Mouse (Mus musculus) embryo, embryonic 11 days (tissue): ENCODE results near the gene Cytip.
"Not testable (repeated sequence)": the region's sequence is repeated elsewhere in the genome, so short reads cannot be mapped to it uniquely, and the experiment has no call there.

Experiments used
- DNase-seq: peaks from one replicate; pipeline ENCODE4 v3.0.0-alpha.2; 2015

Gene Cytip

DNA sequence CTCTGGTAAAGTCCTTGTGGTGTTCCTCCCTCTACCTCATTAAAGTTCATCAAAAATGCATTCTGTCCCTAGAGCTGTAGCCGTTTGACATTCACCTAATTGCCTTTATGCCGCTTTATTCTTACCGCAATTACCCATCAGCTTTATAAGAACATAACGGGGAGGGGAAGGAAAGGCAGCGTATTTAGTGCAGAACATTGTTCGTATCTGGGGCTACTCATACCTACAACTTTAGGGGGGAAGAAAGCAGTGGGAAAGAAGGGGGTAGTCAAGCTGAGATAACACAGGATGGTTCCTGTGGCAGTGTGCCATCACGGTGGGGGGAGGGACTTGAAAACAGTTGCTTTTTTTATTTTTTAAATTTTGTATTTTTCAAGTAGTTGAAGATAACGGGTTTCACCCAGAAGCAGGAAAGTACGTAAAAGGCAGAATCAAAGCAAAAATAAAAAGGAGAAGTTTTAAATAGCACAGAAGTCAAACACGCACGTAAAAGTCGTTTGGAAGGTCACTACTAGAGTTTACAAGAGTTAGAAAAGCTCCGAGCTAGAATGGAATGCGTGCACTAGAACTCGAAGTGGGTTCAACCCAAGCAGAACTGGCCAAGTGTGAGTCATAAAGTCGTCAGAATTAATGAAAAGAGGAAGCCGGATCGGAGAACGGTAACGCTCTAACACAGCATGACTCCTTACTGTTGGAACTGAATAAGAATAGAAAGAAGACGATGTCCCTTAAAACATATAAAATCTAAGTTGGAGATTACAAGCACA lies 34.6 kb downstream of the Cytip start:
- no peak for DNase-seq

DNA sequence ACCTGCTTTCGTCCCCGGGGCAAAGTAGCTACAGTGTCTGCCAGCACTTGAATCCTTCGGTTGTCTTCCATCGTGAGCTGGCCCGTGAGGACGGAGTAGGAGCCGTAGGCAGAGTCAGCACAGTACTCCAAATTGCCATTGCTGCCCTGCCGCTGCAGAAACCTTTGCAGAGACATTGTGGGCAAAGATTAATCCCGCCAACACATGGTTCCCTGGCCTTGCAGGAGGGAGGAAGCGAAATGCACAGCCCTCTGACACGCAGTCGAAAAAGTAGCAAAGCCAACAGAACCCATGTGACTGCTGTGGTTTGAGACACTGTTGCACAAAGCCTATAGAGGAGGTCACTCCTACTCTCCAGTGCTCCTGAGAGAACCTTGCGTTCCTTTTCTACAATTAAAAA lies 35.5 kb downstream of the Cytip start:
- no peak for DNase-seq

DNA sequence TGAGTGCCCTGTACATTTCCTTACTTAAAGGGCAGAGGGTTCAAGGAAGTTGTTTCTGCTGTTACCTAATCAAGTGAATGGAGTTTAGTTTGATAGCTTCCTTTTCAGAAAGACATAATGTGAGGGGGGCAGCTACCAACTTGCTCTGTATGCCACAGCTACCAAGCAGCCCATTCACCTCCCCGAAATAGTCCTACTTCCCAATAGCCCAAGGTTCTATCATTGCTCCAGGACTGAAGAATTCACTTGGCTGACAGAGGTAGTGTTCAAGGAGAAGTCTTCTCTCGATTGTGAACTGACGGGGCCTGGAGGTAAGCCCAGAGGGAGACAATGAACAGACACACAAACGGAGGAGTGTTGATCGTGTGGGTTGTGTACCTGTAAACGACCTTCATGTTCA lies 36.2 kb downstream of the Cytip start:
- no peak for DNase-seq

DNA sequence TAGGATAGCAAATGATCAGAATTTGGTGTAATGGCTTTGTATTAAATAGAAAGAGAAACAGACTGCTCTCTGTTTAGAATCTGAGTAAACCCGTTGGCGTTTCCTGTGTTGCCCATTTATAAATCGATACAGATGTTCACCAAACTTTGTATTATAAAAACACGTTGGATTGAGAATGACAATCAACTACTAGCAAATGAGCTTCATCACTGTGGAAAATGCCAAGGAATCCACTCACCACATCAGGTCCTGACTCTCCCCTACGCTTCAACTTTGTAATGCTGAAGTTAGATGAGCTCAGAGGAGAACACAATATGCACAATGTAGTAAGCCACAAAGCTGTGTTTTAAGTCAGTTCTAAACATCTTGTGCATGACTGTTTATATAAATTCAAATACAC lies 36.8 kb downstream of the Cytip start:
- DNase-seq: no peak

DNA sequence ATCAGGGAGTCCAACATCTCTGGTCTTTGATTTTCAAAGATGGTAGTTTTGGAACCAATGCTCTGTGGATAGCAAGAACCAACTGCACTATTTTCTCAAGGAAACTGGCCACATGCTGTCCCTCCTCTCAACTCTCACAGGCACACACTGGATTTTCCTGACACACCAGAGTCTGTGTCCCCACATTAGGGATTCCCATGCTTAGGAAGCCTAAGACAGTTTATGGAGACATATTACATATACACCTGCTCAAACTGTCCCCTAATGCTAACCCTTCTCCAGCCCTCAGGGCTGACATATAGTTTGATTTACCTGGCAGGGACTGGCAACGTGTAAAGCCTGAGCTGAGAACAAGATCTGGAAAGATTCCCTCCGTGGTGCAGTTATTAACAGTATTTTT lies 37.2 kb downstream of the Cytip start:
- DNase-seq: no peak

DNA sequence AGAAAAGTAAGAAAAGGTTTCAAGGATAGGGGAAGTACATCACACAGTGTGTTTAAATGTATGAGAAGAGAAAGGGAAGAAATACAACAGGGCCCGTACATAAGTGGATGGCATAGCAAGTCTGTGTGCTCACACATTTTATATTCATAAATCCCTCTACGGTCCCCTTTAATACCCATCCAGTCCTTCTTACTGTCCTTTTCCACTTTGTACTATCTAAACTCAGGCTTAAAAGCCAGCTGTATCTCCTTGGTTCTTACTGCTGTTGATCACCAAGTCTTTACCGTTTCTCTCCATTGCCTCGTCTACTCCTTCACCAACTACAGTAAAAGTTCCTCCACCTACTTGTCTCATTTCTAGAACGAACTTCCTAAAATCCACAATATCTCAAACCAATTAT lies 37.9 kb downstream of the Cytip start:
- no peak for DNase-seq

DNA sequence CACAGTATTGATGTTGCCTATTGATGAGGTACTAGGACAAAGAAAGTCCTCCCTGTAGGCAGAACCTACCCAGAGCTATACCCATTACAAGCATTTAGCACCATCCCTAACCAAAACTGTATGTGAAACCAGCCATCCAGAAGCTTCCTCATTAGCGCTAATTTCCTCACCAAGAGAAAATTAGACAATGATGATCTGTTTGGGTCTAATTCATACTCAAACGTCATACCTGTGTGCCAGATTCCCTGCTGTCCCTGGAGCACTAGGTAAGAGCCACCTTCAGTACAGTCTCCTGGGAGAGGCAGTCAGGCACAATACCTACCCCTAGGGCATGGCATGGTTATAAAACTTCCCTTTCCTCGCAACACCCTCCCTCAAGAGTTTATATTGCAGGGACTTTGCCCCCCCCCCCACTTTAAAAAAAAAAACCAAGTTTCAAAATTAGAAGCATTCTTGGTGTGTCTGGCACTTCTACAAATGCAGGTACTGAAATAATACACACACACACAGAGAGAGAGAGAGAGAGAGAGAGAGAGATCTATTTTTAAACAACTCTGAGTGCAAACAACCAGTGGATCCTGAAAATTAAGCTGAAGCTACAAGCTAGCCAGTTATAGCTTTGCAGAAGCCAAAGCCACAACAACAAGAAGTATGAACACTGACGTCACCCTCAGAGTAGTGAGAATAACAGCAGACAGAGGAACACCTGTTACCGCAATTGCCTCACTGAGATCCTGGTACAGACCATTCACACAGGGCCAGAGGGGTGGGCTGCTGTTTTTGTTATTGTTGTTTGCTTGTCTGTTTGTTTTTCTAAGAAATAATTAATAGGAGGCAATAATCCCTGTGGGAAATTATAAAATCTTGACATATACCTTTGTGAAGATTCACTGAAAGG lies 38.6 kb downstream of the Cytip start:
- no peak for DNase-seq

DNA sequence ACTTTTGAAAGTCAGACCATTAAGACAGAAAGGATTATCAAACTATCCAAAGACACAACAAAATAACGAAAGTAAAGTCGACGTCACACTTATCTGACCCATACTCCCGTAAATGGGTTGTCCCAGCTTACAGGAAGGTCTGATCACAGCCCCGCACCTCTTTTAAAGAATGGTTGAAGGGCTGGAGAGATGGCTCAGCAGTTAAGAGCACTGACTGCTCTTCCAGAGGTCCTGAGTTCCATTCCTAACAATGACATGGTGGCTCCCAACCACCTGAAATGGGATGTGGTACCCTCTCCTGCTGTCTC lies 39.3 kb downstream of the Cytip start:
- no peak for DNase-seq

DNA sequence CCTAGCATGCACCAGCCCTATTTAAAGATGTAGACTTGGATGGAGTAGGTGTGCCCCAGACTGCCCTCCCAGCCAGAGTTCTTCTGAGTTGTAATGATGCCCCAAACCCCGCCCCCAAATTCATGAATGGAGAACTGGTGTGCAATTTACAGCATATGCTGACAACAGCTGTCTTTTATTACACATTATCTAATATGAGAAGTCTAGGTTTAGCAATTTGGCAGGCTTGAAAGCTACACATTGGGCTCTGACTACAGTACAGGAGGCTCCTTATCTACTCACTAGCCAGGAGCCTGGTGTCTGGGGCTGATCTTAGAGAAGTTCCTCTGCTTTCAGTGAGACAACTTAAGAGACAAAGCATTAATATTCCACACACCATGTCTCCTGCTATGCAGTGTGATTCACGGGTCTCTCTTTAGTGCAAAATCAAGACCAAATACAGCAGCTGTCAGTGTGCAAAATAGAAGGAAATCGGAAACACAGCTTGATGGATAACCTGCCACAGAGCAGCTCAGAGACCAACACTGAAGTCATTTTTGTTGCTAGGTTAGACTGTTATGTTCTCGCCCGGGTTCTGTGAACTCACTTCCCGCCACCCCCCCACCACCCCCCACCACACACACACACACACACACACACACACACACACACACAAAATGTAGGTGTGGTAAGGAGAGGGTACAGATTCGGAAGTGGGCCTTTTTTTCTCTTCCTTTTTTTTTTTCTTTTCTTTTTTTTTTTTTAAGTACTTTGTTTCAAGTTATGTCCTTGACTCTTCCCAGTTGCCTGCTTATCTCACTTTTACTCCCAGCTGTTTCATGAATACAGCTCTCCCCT lies 39.8 kb downstream of the Cytip start:
- DNase-seq: peak; percentile 4

DNA sequence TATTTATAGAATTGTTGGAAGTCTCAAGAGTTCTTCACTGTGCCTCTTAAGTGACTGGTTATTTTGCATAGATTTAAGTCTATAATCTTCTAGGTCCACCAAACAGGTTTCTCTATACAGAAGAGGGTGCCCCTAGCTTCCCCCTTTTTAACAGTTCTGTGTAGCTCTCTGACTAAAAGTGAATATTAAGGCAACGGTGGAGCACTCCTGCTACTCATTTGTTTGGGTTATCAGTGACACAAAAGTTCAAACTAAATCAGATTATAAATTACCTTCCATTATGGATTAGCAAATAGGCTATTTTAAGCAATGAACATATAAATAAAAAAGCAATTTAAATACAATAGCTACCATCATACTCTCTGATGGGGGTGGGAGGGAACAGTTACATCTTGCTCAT lies 40.8 kb downstream of the Cytip start:
- no peak for DNase-seq

DNA sequence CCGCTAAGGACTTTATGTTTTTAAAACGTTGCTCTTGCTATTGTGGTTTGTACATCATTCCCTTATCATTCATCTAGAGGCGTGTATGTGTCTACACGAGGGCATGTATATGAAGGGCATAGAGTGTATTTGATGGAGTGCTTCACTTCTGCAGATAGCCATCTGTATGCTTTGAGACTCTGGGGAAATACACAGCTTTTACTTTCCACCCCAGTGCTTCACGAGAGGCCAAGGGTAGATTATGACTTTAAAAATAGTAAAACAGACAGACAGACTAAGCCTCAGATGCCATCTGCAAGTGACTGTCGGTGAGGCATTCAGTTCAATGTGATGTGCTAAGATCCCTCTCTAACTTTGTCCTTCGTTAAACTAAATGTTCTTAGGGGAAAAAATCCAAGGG lies 41.6 kb downstream of the Cytip start:
- no peak for DNase-seq

DNA sequence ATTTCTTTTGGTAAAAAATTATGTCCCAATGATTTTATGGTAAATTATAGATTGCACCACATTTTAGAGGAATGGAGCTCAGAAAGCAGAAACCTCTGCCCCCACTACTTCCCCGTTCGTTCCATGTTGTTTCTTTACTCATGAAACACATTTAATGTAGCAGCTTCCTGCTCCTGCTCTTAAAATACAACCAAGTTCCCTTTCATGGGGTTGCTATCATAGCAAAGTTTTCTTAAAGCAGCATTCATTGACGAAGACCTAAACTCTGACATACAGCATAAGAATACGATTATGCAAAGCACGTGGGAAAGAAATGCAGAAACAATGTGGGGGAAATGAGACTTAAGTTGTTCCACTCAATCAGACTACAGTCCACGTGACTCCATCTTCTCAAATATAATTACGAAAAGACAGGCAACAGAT lies 45.3 kb downstream of the Cytip start:
- no peak for DNase-seq

DNA sequence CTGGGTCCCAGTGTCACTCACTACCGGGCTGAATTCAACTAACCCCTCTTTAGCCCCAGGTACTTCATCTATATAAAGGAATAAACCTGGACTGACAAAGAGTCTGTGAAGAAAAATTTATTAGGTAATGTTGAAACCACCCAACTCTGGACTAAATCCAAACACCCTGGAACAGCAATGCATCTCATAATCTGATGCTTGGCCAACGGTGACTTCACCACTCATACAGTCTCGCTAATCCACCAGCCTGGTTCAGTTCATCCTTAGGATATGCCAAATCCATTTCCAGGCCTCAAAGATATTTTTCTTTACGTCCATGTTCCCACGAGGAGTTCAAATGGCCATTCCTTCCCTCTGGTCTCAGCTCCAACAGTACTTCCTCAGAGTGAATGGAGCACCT lies 48.8 kb downstream of the Cytip start:
- DNase-seq: no peak

DNA sequence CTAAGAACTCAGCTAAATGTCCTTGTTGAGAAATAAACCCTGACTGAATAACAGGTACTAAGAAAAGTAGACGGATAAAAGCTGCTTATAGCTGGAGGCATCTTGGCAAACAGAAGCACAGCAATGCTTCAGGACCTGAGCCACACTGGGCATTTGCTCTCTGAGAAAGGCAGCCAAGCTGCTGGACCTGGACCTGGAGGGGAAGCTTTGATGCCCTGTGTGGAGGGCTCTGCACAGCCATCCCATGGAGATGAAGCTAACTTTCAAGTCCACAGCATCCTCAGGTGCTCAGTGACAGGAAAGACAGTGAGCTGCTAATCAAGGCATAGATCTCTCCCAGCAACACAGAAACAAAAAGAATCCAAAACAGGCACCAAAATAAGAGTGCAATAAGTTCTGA lies 54.8 kb downstream of the Cytip start:
- no peak for DNase-seq

DNA sequence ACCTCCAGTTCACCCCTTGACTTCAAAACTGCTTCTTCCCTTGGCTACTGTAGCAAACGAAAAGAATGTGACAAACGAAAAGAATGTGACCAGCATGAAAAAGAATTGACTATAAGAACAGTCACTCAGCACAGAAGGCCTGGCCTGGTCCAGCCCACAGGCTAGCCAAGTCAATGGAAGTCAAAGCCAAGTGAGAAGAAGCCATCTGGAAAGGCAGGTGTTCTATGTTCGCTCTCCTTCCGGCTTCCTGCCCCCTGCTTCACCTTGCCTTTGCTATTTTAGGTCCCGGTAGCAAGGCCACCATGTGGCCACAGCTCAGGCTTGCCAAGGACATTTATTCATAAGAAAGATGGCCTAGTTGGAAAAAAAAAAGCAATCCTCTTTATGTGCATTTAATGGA lies 56.7 kb downstream of the Cytip start:
- no peak for DNase-seq

DNA sequence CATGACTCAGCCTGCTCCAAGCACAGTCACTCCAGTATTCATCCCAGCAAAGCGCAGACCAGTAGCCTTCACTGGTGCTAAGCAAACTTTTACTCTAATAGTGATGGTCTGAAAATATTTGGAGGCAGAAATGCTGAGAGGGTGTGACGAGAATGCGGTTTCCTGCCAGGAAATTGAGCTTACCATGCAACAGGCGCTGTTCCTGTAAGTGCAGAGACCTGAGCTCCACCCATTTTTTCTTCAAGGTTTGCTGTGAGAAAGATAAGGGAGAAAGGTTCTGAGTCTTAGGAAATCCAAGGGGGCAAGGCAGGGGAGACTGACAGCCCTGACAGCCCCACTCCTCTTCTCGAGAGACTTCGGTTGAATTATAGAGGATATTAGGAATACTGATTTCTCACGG lies 57.7 kb downstream of the Cytip start:
- no peak for DNase-seq

DNA sequence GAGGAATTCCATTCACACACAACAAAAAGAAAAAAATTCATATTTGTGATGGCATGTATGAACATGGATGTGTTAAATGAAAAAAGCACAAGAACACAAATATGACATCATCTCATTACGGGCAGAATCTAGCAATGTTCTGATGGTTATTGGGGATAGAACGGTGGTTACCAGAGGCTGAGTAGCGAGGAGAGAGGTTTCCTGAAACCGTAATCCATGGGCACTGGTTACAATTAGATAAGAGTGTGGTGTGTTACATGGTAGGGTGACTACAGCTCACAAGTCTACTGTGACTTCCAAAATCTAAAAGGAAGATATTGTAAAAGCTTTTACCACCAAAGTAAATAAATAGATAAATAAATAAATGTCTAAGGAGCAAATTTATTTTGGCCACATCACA lies 58.8 kb downstream of the Cytip start:
- DNase-seq: no peak

DNA sequence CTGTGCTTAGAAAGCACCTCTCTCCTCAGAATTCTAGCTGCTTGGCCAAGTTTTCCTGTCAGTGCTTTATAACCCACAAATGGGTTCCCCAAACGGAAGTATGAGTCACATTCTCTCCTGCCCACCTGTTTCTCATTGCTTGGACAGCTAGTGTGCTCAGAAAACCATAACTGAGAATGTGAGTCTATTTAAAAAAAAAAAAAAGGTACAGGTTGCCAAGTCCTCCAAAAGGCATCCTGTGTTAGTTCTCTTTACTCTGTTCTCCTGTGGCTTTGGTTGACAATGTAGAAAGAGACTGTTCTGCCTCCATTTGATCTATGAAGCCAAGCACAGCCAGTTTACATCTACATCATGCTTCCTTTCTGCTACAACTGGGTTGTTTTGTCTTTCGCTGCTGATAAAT lies 60.3 kb downstream of the Cytip start:
- no peak for DNase-seq

DNA sequence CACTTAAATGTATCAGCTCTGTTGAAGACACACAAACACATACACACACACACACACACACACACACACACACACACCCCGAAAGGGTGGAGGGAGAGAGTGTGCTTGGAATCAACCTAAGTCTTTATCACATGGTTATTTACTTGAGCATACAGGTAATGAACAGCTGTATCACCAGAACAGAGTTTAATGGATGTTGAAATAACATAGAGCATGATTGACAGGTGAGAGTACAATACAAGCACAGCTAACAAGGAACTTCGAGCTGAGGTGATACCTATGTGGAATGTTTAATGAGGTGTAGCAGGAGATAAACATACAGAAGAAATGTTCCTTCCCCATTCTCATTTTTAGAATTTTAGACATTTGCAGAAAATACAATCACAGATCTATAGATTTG lies 62.7 kb downstream of the Cytip start:
- DNase-seq: no peak

DNA sequence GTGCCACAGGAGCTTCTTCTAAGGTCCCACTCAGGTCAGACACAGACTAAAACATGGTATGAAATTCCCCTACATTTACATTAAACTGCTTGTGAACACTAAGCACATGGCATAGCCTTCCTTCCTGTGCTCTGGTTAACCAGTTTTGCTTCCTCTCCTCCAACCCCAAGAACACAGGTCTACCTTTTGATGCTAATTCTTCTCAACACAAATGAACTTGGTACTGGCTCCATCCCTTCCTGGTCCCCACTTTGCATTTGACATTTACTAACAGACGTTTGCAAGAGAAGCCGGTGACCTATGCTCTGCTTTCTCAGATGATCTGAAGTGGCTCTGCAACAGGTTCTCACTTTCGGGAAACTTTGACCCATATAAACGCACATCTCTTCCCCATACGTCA lies 65.4 kb downstream of the Cytip start:
- DNase-seq: no peak

DNA sequence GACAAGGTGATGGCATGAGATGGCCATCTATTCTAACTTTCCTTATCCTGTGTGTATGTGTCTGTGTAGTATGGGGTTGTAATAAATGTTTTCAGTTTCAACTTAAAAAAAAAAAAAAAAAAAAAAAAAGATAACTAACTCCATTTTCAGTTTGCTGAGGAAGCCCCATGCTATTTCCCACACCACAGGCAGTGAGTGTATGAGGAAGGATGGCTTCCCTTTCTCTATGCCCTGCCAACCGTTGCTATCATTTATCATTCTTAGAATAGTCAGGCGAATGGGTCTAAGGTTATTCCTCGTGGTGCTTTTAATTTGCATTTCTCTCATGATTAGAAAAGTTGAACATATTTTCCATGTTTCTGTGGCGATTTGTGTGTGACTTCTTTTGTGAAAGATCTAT lies 84.2 kb downstream of the Cytip start:
- DNase-seq: no peak

DNA sequence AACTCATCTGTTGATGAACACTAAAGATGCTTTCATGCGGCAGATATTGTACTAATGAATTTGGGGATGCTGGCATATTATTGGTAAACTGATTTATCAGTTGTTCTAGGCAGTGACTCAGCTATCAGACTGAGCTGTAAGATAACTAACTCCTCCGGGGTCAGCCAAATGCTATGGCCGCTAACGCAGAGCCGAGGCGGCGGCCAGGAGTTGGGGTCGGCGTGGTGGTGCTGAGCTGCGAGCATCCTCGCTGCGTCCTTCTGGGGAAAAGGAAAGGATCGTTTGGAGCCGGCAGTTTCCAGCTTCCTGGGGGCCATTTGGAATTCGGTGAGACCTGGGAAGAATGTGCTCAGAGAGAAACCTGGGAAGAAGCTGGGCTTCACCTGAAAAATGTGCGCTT lies 87.4 kb downstream of the Cytip start:
- not testable (repeated sequence) for DNase-seq

DNA sequence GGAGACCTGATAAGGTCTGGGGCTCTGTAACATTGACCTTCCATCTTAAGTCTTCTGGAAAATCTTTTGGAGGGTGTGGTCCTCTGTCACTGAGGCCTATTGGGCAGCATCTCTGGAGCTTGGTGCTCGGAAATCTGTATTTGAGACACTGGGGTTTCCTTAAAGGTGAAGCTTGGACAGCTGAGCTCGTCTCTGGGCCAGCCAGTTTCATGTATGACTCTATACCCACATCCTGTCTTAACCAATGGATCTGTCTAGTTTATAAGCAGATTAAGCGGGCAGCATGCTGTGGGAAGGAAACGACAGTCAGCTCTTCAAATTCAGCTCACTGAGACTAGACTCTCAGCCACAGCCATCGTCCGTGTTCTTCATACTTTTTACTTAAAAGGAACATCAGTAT lies 88.3 kb downstream of the Cytip start:
- no peak for DNase-seq

DNA sequence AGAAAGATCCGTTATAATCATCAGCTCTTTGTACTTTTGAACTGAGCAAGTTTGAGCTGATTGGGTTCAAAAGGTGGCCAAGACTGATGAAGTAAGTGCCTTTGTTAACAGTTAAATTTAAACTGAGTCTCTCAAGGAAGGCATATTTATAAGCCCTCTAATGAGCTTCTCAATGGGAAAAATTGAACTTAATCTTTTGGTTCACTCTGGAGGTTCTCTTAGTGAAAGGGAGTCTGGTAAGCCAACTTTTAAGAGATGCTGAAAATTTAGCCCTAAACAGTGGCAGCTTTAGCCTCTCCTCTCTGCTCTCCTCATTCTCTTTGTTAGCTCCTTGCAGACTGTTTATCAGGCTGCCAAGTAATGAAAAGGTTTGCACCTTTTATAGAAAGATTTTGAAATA lies 100.5 kb downstream of the Cytip start:
- DNase-seq: no peak
